34 mouse cellular contexts compared by ENCODE assay signal in genomic region chr3:121679443-121679842, GRCm38 (mm10). TPM values are rescaled to one million over a fixed set of nuclear protein-coding genes. Genes with fewer than 3 reads are reported as not detected.
A peak's percentile ranks its signal among the peaks of the same experiment; 100 is the strongest.
DNase-seq lines count a peak whose midpoint lies in the region; ATAC-seq and TF ChIP-seq lines count a peak whose summit lies in the region.
"Had no signal": no experiment of that assay in that cellular context is flagged by ENCODE, and none has a peak within 500 bp of the region (broad histone marks: within the 10 kb centered on the region; RNA-seq: fewer than 3 reads in every experiment).

No protein-coding gene starts in this region.

- H3K4me2 ChIP-seq in forebrain, embryonic 13.5 days, result no peak overlapping the region
- no peak overlapping the region for H3K4me2 ChIP-seq in forebrain, embryonic 15.5 days (replicated peaks)
- H3K4me2 ChIP-seq in lung, embryonic 14.5 days, result no peak overlapping the region
- H3K4me2 ChIP-seq in midbrain, embryonic 13.5 days (replicated peaks), result no peak overlapping the region
- H3K4me2 ChIP-seq in midbrain, embryonic 15.5 days, result no peak overlapping the region
- H3K4me2 ChIP-seq: embryonic facial prominence, embryonic 15.5 days; hindbrain, embryonic 14.5 days had no signal

- no peak overlapping the region for H3K4me3 ChIP-seq in forebrain, embryonic 13.5 days
- H3K4me3 ChIP-seq in forebrain, embryonic 15.5 days, result no peak overlapping the region
- no peak overlapping the region for H3K4me3 ChIP-seq in lung, embryonic 14.5 days (ENCODE audit: low read depth, low read length)
- H3K4me3 ChIP-seq in midbrain, embryonic 13.5 days (replicated peaks), result no peak overlapping the region
- no peak overlapping the region for H3K4me3 ChIP-seq in midbrain, embryonic 15.5 days
- H3K4me3 ChIP-seq: embryonic facial prominence, embryonic 15.5 days had no signal

- H3K27ac ChIP-seq in forebrain, embryonic 13.5 days, result no peak overlapping the region
- H3K27ac ChIP-seq in forebrain, embryonic 15.5 days (replicated peaks), result no peak overlapping the region
- peak overlapping the region; percentile 63 for H3K27ac ChIP-seq in lung, embryonic 14.5 days (ENCODE audit: low read depth)
- no peak overlapping the region for H3K27ac ChIP-seq in midbrain, embryonic 13.5 days
- no peak overlapping the region for H3K27ac ChIP-seq in midbrain, embryonic 15.5 days
- H3K27ac ChIP-seq: embryonic facial prominence, embryonic 15.5 days; hindbrain, embryonic 14.5 days had no signal

- no peaks in the 10 kb centered on the region for H3K36me3 ChIP-seq in forebrain, embryonic 13.5 days (ENCODE audit: poor library complexity, severe bottlenecking)
- no peaks in the 10 kb centered on the region for H3K36me3 ChIP-seq in forebrain, embryonic 15.5 days
- no peaks in the 10 kb centered on the region for H3K36me3 ChIP-seq in lung, embryonic 14.5 days (ENCODE audit: insufficient read depth)
- H3K36me3 ChIP-seq in midbrain, embryonic 13.5 days, result no peaks in the 10 kb centered on the region
- H3K36me3 ChIP-seq in midbrain, embryonic 15.5 days (replicated peaks), result no peaks in the 10 kb centered on the region
- H3K36me3 ChIP-seq: embryonic facial prominence, embryonic 15.5 days had no signal

- no peak overlapping the region for H3K9ac ChIP-seq in forebrain, embryonic 13.5 days
- no peak overlapping the region for H3K9ac ChIP-seq in forebrain, embryonic 15.5 days (replicated peaks)
- H3K9ac ChIP-seq in lung, embryonic 14.5 days, result no peak overlapping the region
- no peak overlapping the region for H3K9ac ChIP-seq in midbrain, embryonic 13.5 days (replicated peaks)
- no peak overlapping the region for H3K9ac ChIP-seq in midbrain, embryonic 15.5 days
- H3K9ac ChIP-seq: embryonic facial prominence, embryonic 15.5 days; hindbrain, embryonic 14.5 days had no signal

- H3K4me1 ChIP-seq in forebrain, embryonic 13.5 days, result 0 out of 2 replicates have a peak, but pooled peaks cover 4% of the 10 kb centered on the region
- no peaks in the 10 kb centered on the region for H3K4me1 ChIP-seq in forebrain, embryonic 15.5 days
- H3K4me1 ChIP-seq in lung, embryonic 14.5 days (ENCODE audit: insufficient read depth), result peaks cover 7% of the 10 kb centered on the region; the same call in 1 of the 2 replicates
- H3K4me1 ChIP-seq in midbrain, embryonic 13.5 days (replicated peaks), result peaks cover 12% of the 10 kb centered on the region
- peaks cover 10% of the 10 kb centered on the region for H3K4me1 ChIP-seq in midbrain, embryonic 15.5 days
- H3K4me1 ChIP-seq: embryonic facial prominence, embryonic 15.5 days had no signal

- 31% methylated on average over 3 of the region's 3 CpGs for WGBS in forebrain, embryonic 13.5 days
- 22% methylated on average over 3 of the region's 3 CpGs for WGBS in forebrain, embryonic 15.5 days
- 34% methylated on average over 3 of the region's 3 CpGs for WGBS in lung, embryonic 14.5 days
- WGBS in midbrain, embryonic 13.5 days, result 16% methylated on average over 3 of the region's 3 CpGs
- 9% methylated on average over 3 of the region's 3 CpGs for WGBS in midbrain, embryonic 15.5 days

- TF ChIP-seq CTCF in lung, embryonic 14.5 days (IDR thresholded peaks at IDR 0.05; ENCODE audit: low read depth), result no peak

- peak; percentile 33; the same call in 1 of the 2 replicates for ATAC-seq in forebrain, embryonic 13.5 days
- ATAC-seq in forebrain, embryonic 15.5 days (replicated peaks), result no peak; the same call in 1 of the 2 replicates
- ATAC-seq in lung, embryonic 14.5 days (ENCODE audit: insufficient read depth), result no peak
- peak; percentile 43; the same call in 1 of the 2 replicates for ATAC-seq in midbrain, embryonic 13.5 days
- no peak for ATAC-seq in midbrain, embryonic 15.5 days (replicated peaks)
- no peak for ATAC-seq in granulocyte monocyte progenitor cell, adult 5-6 weeks (replicated peaks; ENCODE audit: poor library complexity, severe bottlenecking)
- ATAC-seq: intestine, postnatal 0 days; Patski had no signal

- no peak for DNase-seq in lung, embryonic 14.5 days
- DNase-seq in lung, adult 18-20 months, result no peak
- DNase-seq: adrenal gland, postnatal 10 days; cerebellum, adult 11 months; cerebellum, adult 9-10 months; cerebellum, postnatal 36 days; gastrocnemius, postnatal 10 days; heart, postnatal 36 days; kidney, adult 9 months; kidney, postnatal 10 days; liver; lung, postnatal 14 days; thymus, adult 2 months; thymus, postnatal 36 days had no signal

- no peaks in the 10 kb centered on the region for H3K27me3 ChIP-seq in forebrain, embryonic 13.5 days
- no peaks in the 10 kb centered on the region for H3K27me3 ChIP-seq in forebrain, embryonic 15.5 days
- H3K27me3 ChIP-seq in lung, embryonic 14.5 days (ENCODE audit: insufficient read depth, low read length), result no peaks in the 10 kb centered on the region
- H3K27me3 ChIP-seq in midbrain, embryonic 13.5 days, result no peaks in the 10 kb centered on the region
- H3K27me3 ChIP-seq in midbrain, embryonic 15.5 days (replicated peaks), result no peaks in the 10 kb centered on the region
- H3K27me3 ChIP-seq: embryonic facial prominence, embryonic 15.5 days; Patski had no signal

- no peaks in the 10 kb centered on the region for H3K9me3 ChIP-seq in forebrain, embryonic 13.5 days (replicated peaks)
- H3K9me3 ChIP-seq in forebrain, embryonic 15.5 days, result no peaks in the 10 kb centered on the region
- H3K9me3 ChIP-seq in lung, embryonic 14.5 days (ENCODE audit: low read depth, low read length), result no peaks in the 10 kb centered on the region
- no peaks in the 10 kb centered on the region for H3K9me3 ChIP-seq in midbrain, embryonic 13.5 days
- H3K9me3 ChIP-seq in midbrain, embryonic 15.5 days, result no peaks in the 10 kb centered on the region
- H3K9me3 ChIP-seq: embryonic facial prominence, embryonic 15.5 days had no signal

RNA-seq across cellular contexts. Expression of gene 4930432M17Rik, which starts 8.9 kb away (rescaled TPM):
- polyA plus RNA-seq in forebrain, embryonic 13.5 days (2015; fragmentation: Nextera tagmentation; extraction: Ambion mirVana), result not detected in 2 replicates
- not detected in 2 replicates for polyA plus RNA-seq in forebrain, embryonic 15.5 days (2015; fragmentation: Nextera tagmentation; extraction: Ambion mirVana)
- not detected in 2 replicates for polyA plus RNA-seq in lung, embryonic 14.5 days (2014; fragmentation: Nextera tagmentation; extraction: Ambion mirVana)
- not detected in 2 replicates for polyA plus RNA-seq in midbrain, embryonic 13.5 days (2015; fragmentation: Nextera tagmentation; extraction: Ambion mirVana)
- polyA plus RNA-seq in midbrain, embryonic 15.5 days (2015; fragmentation: Nextera tagmentation; extraction: Ambion mirVana), result not detected in 2 replicates
- not detected in 2 replicates for total RNA-seq in granulocyte monocyte progenitor cell, adult 5-6 weeks (2014; fragmentation: Nextera tagmentation)
- not detected in 2 replicates for total RNA-seq in granulocyte monocyte progenitor cell, adult 5-6 weeks (2017)
- total RNA-seq: adrenal gland, postnatal 10 days; gastrocnemius, postnatal 10 days; heart, postnatal 36 days; layer of hippocampus, postnatal 10 days; left cerebral cortex, adult 18-20 months; left cerebral cortex, postnatal 14 days; megakaryocyte, adult 5-6 weeks; MEL; monocyte, adult 5-6 weeks had no signal
- polyA plus RNA-seq: embryonic facial prominence, embryonic 15.5 days; gonadal fat pad, adult 2 months; heart, embryonic 16.5 days; hindbrain, embryonic 14.5 days; intestine, postnatal 0 days; limb, embryonic 11.5 days; liver, embryonic 16.5 days; neural tube, embryonic 14.5 days; Patski; thymus, adult 2 months had no signal

RNA-seq across cellular contexts. Expression of gene F3, which starts 43.9 kb away (rescaled TPM):
- polyA plus RNA-seq in forebrain, embryonic 13.5 days (2015; fragmentation: Nextera tagmentation; extraction: Ambion mirVana), result 6.6 and 8.4 TPM in 2 replicates
- 8.3 and 8.9 TPM in 2 replicates for polyA plus RNA-seq in forebrain, embryonic 15.5 days (2015; fragmentation: Nextera tagmentation; extraction: Ambion mirVana)
- 16.1 and 19.1 TPM in 2 replicates for polyA plus RNA-seq in lung, embryonic 14.5 days (2014; fragmentation: Nextera tagmentation; extraction: Ambion mirVana)
- 5.0 and 5.5 TPM in 2 replicates for polyA plus RNA-seq in midbrain, embryonic 13.5 days (2015; fragmentation: Nextera tagmentation; extraction: Ambion mirVana)
- 7.3 and 9.1 TPM in 2 replicates for polyA plus RNA-seq in midbrain, embryonic 15.5 days (2015; fragmentation: Nextera tagmentation; extraction: Ambion mirVana)
- 1.1 and 7.2 TPM in 2 replicates for total RNA-seq in granulocyte monocyte progenitor cell, adult 5-6 weeks (2014; fragmentation: Nextera tagmentation)
- total RNA-seq in granulocyte monocyte progenitor cell, adult 5-6 weeks (2017), result 0.26 and 2.3 TPM in 2 replicates
- total RNA-seq: megakaryocyte, adult 5-6 weeks; MEL; monocyte, adult 5-6 weeks had no signal

Comparison
In these comparisons a context has a peak if more than half of its experiments do, and no peak if none do; other contexts are left out.
1. ATAC-seq: peak in forebrain, embryonic 13.5 days (single experiment) and midbrain, embryonic 13.5 days (single experiment); none in forebrain, embryonic 15.5 days (single experiment), lung, embryonic 14.5 days (single experiment), midbrain, embryonic 15.5 days (single experiment) and granulocyte monocyte progenitor cell, adult 5-6 weeks (single experiment).